Mouse (Mus musculus) fibroblast of lung, adult 2 months (primary cell): ENCODE data around the gene Ly6g6f.
"Not testable (repeated sequence)": the region's sequence is repeated elsewhere in the genome, so short reads cannot be mapped to it uniquely, and the experiment has no call there.

Source experiments
- DNase-seq: peaks from one replicate; pipeline ENCODE4 v3.0.0-alpha.2; 2011; ENCODE audit warnings: low read depth

Ly6g6f gene

GRCm38 (mm10) chr17:35085208-35085865, at the start of gene Ly6g6f:
Gene Ly6g6f (minus strand): TSS chr17:35085610.
- no peak for DNase-seq

DNA sequence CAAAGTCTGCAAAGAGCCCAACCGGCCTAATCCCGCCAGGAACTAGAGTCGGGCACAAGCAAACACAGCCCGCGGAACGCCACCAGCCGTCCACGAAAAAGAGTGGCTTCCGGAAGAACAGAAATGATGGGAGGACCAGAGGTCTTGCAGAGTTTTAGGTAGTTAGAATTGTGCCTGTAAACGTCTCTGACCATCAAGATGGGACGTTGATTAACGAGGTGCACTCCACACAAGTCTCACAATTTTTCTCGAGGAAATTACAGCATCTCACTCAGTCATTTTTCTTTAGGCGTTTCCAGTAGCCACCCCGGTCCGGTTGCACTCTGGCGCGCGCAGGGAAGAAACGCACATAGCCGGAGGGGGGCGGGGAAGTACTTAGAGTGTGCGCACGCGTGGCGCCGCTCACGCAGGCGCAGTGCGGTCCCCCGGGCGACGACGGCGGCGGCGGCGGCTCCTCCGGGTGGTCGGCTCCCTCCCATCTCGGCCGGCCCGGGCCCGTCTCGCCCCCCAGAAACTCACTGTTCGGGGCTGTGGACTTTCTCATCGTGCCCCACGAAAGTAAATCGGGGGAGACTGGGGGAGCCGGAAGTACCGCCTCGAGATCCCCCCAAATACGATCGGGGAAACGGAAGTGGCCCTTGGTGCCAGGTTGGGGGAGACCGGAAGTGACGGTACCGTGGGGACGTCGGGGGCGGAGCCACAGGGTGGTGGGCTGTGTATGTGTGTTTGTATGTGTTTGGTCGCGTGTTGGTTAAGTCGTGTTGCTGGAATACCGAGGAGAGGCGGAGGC, 49.6 kb upstream of the Ly6g6f start, which contains the start of gene Bag6:
Bag6 (plus strand) TSS at position 378 of the 790 bp plus-strand sequence.
- peak; percentile 79 for DNase-seq

- no peak for DNase-seq
Observed at GRCm38 (mm10) chr17:35133517-35133916, 48.1 kb upstream of the Ly6g6f start.

DNA sequence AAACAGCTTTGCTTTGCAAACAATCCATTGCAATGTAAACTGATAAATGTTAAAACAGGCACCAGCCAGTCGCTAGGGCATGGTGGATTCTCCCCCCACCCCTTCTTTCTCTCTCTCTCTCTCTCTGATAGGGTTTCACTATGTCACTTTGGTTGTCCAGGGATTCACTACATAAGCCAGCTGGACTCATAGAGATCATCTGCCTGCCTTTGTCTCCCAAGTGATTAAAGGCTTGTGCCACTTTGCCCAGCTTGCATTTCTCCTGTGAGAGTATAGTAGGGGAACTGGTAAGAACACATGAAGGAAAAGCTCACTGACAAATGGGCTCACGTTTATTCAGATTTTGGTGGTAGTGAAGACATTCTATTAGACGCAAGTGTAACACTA, 46.8 kb upstream of the Ly6g6f start:
- no peak for DNase-seq

DNA sequence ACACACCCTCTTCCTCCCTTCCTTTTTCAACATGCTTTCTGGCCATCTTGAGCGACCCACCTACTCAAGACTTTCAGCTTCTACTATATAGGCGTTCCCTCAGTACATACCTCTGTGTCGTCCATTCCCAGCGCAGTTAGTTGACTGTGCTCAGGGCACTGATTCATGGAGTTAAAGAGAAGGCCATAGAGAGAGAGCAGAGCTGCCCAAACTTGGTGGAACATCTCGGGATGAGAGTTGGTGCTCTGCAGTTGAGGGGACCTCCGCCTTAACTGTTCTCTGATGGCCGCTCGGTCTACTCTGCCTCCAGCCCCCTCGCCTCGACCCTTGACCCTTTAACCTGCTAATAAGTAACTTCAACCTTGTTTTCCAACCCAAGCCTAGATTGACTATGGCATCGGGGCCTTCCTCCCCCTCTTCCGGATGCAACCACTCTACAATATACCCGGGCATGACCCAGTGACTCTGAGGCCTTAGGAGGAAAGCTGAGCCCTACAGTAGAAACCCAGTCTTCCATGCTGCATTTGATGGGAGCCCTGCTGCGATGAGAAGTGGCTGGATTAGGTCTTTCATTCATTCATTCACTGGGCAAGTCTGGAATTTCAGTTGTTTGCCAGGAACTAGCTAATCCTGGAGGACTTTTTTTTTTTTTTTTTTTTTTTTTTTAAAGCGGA, 46.2 kb upstream of the Ly6g6f start, which contains the start of gene Apom:
Apom (minus strand) TSS at position 551 of the 674 bp plus-strand sequence.
- DNase-seq: no peak

GRCm38 (mm10) chr17:35131038-35131437, 45.6 kb upstream of the Ly6g6f start:
- DNase-seq: no peak

GRCm38 (mm10) chr17:35128996-35129395, 43.6 kb upstream of the Ly6g6f start:
- DNase-seq: no peak

- DNase-seq: no peak
Observed at GRCm38 (mm10) chr17:35127017-35127416, 41.6 kb upstream of the Ly6g6f start.

DNA sequence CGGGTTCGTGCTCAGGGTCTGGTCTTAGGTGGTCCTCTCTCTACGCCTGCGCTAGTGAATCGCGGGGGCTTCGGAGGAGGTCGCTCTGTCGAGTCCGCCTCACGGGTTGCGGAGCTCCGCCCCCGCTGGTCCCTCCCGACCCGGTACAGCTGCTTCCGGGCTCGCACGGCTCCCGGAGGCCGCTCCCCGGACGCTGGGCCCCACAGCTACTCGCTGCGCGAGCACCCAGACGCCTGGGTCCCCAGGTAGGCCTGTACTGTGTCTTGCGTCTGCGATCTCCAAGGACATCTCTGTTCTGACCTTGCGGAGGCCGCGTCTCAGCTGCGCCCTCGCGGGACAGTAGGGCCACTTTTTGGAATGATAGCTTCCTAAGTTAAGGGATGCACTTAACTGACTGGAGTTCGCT, 40.8 kb upstream of the Ly6g6f start, which contains the start of gene D17H6S53E:
D17H6S53E (plus strand) TSS at position 168 of the 406 bp plus-strand sequence.
- DNase-seq: no peak

DNA sequence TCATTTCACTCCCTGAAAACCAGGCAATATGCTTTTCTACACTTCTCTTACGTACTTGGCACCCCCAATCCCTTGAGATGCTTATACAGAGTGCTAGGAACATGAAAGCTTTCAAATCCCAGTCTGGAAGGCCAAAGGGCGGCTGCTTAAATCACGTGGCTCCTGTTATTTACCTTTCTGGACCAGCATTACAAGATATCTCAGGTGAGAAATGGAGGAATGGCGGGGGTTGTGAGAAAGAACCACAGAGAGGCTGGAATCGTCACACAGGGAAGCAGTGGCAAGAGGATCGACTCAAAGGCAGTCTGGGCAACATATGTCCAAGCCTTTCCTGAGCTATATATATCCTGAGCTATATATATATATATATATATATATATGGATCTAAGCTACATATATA, 40.2 kb upstream of the Ly6g6f start:
- no peak for DNase-seq

DNA sequence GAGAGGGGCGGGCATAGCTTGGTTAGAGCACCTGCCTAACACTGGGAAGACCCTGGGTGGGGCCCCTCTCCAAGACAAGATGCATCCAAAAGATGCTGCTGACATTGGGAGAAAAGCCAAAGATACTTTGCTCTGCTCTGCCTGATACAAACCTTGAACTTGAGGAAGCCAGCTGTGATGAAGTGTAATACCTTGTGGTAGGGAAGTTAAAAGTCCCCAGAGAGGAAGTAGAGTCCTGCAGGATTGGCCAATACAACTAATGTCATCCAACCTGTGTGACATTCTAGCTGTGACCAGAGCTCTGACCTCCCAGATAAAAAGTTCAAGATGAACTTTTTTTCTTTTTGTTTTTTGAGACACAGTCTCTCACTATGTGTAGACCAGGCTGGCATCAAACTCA, 39.7 kb upstream of the Ly6g6f start:
- DNase-seq: no peak

DNA sequence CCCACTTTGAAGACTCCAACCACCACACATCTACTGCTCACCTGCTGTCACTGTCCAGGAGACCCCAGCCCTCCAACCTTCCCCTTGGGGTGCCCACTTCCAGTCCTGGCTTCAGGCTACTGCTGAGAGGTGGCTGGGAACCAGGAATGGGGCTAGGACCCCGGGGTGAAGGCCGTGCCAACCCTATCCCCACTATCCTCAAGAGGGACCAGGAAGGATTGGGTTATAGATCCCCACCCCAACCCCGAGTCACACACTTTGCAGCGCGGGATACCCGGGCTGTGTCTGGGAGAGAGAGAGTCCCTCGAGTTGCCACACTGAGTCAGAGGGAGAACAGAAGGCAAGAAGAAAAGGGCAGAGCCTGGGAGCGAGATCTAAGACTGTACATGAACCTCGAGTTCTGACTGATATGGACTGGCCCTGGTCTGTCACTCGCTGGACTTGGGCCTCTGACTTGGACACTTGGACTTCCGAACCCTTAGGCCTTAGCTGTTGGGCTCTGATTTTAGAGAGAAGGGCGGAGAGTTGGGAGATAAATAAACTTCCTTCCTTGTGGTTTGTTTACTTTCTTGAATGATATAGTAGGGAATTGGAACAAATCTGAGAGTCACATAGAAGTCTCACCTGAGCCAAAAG, 39.0 kb upstream of the Ly6g6f start:
- not testable (repeated sequence) for DNase-seq

DNA sequence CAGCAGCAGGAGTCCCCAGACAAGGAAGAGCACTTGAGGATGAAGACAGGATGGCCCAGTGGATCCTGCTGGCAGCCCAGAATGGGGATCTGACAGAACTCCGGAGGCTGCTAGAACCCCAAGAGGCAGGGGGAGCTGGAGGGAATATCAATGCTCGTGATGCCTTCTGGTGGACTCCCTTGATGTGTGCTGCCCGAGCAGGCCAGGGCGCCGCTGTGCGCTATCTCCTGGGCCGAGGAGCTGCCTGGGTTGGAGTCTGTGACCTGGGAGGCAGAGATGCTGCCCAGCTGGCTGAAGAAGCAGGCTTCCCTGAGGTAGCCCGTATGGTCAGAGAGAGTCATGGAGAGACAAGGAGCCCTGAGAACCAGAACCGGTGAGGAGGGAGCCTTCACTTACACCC, 37.9 kb upstream of the Ly6g6f start:
- not testable (repeated sequence) for DNase-seq

DNA sequence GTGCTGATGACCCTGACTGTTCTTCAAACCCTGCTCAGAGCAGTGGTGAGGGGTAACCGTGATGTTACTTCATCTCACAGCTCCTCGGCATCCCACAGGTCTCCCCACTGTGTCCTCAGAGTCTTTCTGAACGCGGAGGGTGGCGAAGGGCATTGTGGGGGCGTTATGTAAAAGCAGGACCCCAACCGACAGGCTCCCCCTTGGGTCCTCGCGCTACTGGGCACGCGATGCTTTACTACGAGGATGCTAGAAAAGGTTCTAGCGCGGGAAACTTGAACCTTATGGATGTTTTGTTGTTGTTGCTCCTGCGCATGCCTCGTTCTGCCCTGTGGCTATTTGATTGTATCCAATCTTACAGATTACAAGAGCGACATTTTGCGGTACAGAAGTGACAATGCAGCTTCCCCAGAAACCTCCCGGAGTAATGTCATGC, 36.5 kb upstream of the Ly6g6f start, which contains the start of gene Csnk2b:
Csnk2b (minus strand) TSS at position 183 of the 433 bp plus-strand sequence.
- DNase-seq: peak; percentile 20

GRCm38 (mm10) chr17:35121143-35121799, 35.9 kb upstream of the Ly6g6f start, which contains the start of gene Gpank1:
Gene Gpank1 (plus strand): TSS chr17:35121455.
- DNase-seq: peak; percentile 97

DNA sequence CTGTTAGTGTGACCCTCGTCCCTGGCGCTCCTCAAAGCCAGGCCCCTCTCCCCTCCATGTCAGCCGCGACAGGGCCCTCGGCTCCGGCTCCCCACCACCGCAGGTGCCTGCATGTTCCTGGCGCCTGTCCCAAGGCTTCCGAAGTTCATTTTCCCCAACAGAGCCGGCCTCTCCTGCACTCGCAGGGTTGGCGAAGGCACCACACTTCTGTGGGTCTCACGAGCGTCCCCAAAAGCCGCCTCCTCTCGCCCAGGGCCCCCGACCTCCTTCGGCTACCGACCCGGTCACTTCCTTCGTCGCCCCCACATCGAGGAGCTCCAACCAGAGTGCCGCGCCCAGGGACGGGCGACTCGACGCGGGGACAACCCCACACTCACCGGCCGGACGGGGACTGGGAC, 35.3 kb upstream of the Ly6g6f start:
- DNase-seq: no peak

DNA sequence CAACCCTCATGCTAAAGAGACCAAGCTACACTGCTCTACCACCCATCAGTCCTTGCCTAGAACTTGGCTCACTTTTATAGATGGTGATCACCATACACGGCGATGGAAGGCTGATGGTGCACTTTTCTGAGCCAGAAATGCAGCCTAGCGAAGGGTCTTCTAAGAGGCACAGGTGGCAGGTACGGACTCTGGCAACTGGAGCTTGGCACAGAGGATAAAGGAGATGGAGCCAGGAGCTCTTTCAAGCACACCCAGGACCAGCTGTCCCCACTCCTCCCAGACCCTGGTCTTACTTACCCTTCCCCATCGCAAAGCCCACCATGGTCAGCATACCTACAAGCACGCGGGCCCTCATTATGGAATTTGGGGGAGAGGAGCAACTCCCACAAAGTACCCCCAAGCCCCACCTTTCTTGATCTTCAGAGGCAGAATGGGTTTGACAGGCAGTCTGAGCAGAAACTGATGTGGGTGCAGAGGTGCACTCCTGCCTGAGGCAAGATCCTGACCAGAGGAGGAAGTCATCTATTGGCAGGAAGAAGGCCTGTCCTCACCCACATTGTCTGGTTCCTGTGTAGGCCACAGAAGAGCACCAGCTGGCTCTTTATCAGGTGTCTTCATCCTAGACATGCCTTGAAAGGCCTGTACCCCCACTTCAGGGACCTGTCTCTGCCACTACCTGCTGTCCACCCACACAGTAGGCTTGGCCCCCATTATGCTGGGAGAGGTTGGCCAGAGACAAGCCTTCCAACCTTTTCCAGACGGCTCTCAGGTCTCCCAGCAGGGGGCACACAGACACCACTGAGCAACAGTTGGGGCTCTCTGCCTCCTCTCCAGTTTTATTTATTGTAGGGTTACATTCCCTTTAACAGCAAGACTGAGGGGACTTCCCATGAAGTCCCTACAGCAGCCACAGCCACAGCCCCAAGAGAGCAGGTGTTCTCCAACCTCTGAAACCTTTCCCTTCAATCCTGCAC, 29.9 kb upstream of the Ly6g6f start, which contains the start of gene Ly6g5b:
Ly6g5b (minus strand) TSS at position 383 of the 974 bp plus-strand sequence.
- no peak for DNase-seq

DNA sequence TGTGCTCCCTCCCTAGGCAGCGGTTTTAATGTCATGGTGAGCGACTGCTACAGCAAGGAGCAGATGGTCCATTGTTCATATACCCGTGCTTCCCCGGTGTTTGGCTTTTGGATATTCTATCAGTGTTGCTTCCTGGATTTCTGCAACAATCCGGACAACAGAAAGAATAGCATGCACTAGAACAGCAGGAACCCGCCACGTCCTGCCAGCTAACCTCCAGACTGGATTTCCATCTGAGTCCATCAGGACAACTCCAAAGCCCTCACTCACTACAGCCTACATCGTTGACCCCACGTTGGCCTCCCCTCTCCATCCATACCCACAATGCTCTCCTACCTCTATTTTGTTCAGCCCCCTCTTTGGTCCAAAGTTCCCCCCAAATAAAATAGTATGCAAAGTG, 26.4 kb upstream of the Ly6g6f start:
- DNase-seq: no peak

DNA sequence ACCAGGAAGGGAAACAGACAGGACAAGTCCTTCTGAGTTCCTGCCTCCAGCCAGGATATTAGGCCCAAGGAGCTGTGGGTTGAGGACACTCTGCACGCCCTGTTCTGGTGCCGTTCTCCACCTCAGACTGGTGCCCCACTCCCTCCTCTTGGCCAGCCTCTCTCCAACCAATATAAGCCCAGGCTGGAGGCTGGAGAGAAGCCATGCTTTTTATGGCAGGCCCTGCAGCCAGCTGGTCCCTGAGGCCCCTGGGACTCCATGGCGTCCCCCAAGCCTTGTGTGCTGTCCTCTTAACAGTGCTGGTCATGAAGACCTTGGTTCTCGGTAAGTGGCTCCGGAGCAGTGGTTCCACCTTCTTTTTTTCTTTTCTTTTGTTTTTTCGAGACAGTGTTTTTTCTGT, 22.7 kb upstream of the Ly6g6f start, which contains the start of gene Ly6g5c:
Ly6g5c (plus strand) TSS at position 183 of the 400 bp plus-strand sequence.
- no peak for DNase-seq

DNA sequence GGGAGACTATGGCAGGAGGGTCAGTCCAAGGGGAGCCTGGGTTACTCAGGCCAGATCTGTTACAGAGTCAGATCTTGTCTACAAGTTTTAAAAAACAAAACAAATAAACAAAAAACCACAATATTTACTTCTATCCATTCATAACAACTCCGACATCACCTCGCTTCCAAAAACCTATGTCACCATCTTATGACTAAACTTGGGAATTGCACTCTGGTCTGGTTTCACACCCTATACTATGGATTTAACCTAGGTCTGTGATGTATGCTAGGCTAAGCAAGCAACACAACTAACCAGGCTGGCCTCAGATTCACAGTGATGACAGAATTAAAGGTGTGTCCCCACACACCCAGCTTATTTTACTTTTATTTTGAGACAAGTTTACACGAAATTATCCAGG, 21.1 kb upstream of the Ly6g6f start:
- DNase-seq: no peak
